Mouse (Mus musculus) brain, embryonic 14.5 days (tissue): ENCODE data around the gene Oas1g.
"Not testable (repeated sequence)": the region's sequence is repeated elsewhere in the genome, so short reads cannot be mapped to it uniquely, and the experiment has no call there.

Experiments
- CTCF ChIP-seq: fragments of 200-500 bp; IDR thresholded peaks from 2 replicates; pipeline ENCODE4 v1.5.1; 2012; ENCODE audit warnings: inconsistent platforms, mild to moderate bottlenecking, moderate library complexity, borderline replicate concordance; ENCODE audit not compliant: insufficient read depth, insufficient read length; ENCODE audit errors: extremely low read depth
- POLR2A ChIP-seq: fragments of 200-500 bp; IDR thresholded peaks from 2 replicates; pipeline ENCODE4 v1.6.1; 2012; ENCODE audit warnings: mild to moderate bottlenecking, inconsistent platforms, borderline replicate concordance; ENCODE audit not compliant: poor library complexity, insufficient read depth, insufficient read length, severe bottlenecking; ENCODE audit errors: extremely low read depth

- not testable (repeated sequence) for TF ChIP-seq CTCF, POLR2A
These were observed 4.3 kb upstream of the Oas1g start for GRCm38 (mm10) chr5:120891566-120892242.
